Mouse (Mus musculus): ENCODE data around the gene Car12.

DNA sequence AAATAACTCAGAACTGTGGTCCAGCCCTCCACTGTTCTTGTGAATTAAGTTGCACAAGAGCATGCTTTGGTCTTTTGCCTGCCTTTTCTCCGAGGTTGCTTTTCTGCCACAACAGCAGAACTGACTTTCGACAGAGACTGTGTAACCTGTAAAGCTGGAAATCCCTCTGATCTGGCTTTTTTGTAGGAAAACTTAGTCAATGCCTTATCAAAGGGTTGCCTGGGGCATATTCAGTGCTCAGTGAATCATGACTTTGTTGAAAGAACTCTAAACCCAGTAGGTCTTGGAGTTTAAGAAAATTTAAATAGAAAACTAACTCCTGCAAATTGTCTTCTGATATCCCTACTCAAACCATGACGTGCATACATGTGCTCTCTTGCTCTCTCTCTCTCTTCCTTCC lies 17.1 kb downstream of the Car12 start:
- TF ChIP-seq ZNF384 (IDR thresholded peaks at IDR 0.05; ENCODE audit: low read depth, low read length) (no peak), MAFK (IDR thresholded peaks at IDR 0.05; ENCODE audit: insufficient read depth, low read depth, low read length) (no peak), ZC3H11A (IDR thresholded peaks at IDR 0.05; ENCODE audit: borderline replicate concordance, low read depth, low read length) (no peak), HCFC1 (IDR thresholded peaks at IDR 0.05; ENCODE audit: borderline replicate concordance, insufficient read depth, low read length) (no peak)

All from ES-E14 (cell line).